ENCODE assay signal across 8 mouse cellular contexts in genomic region chr5:106695681-106696395, GRCm38 (mm10). TPM values are rescaled to one million over a fixed set of nuclear protein-coding genes. Genes with fewer than 3 reads are reported as not detected.
DNase-seq lines count a peak whose midpoint lies in the region; ATAC-seq lines count a peak whose summit lies in the region.

No protein-coding gene starts in this region.

- peak; percentile 89 for ATAC-seq in intestine, embryonic 16.5 days
- ATAC-seq in liver, embryonic 13.5 days (ENCODE audit: low read depth): peak; percentile 73

- H3K4me1 ChIP-seq in intestine, embryonic 16.5 days (ENCODE audit: control insufficient read depth, insufficient read depth, low read length): peaks cover 7% of the 10 kb centered on the region
- peaks cover 45% of the 10 kb centered on the region for H3K4me1 ChIP-seq in liver, embryonic 13.5 days (replicated peaks)

- H3K27ac ChIP-seq in intestine, embryonic 16.5 days (ENCODE audit: low read length): peak overlapping the region; percentile 99
- peak overlapping the region; percentile 95 for H3K27ac ChIP-seq in liver, embryonic 13.5 days

- peak overlapping the region; percentile 88 for H3K4me3 ChIP-seq in intestine, embryonic 16.5 days (ENCODE audit: low read length)
- peak overlapping the region; percentile 93 for H3K4me3 ChIP-seq in liver, embryonic 13.5 days (replicated peaks)

- H3K36me3 ChIP-seq in intestine, embryonic 16.5 days (ENCODE audit: control insufficient read depth, insufficient read depth, low read length): 0 out of 2 replicates have a peak, but pooled peaks cover 3% of the 10 kb centered on the region
- H3K36me3 ChIP-seq in liver, embryonic 13.5 days: peaks cover 13% of the 10 kb centered on the region; the same call in 1 of the 2 replicates

- H3K4me2 ChIP-seq in intestine, embryonic 16.5 days (ENCODE audit: low read depth, low read length): peak overlapping the region; percentile 83
- peak overlapping the region; percentile 79 for H3K4me2 ChIP-seq in liver, embryonic 13.5 days

- H3K9ac ChIP-seq in intestine, embryonic 16.5 days (ENCODE audit: low read depth, low read length): peak overlapping the region; percentile 99
- H3K9ac ChIP-seq in liver, embryonic 13.5 days: peak overlapping the region; percentile 97

- H3K9me3 ChIP-seq in intestine, embryonic 16.5 days (ENCODE audit: control insufficient read depth, low read length): no peaks in the 10 kb centered on the region
- no peaks in the 10 kb centered on the region for H3K9me3 ChIP-seq in liver, embryonic 13.5 days (replicated peaks)

- WGBS in intestine, embryonic 16.5 days: 2% methylated on average over 62 of the region's 63 CpGs
- WGBS in liver, embryonic 13.5 days (ENCODE audit: insufficient replicate concordance): under 1% methylated on average over 49 of the region's 63 CpGs

- H3K27me3 ChIP-seq in intestine, embryonic 16.5 days (replicated peaks; ENCODE audit: control insufficient read depth, insufficient read depth, low read length): no peaks in the 10 kb centered on the region
- H3K27me3 ChIP-seq in liver, embryonic 13.5 days: no peaks in the 10 kb centered on the region

- DNase-seq in layer of hippocampus, adult 11-12 months (ENCODE audit: low spot score): peak; percentile 67
- no peak for DNase-seq in layer of hippocampus, adult 9-10 months (ENCODE audit: low spot score)
- DNase-seq in cerebellum, postnatal 4 days (ENCODE audit: low spot score in 2 of 2): peak; percentile 52 to 73
- peak; percentile 70 for DNase-seq in gastrocnemius, postnatal 25 days
- DNase-seq in liver, embryonic 13.5 days: peak; percentile 52
- DNase-seq in natural killer cell, adult 2 months (ENCODE audit: low spot score in 2 of 2): peak; percentile 51 to 62
- DNase-seq in testis, postnatal 10 days (ENCODE audit: low spot score): peak; percentile 83

RNA-seq across cellular contexts. Expression of gene Zfp644, which starts 1.2 kb away (rescaled TPM):
- 10 to 100 TPM; 41.3 to 43.0 TPM for total RNA-seq in gastrocnemius, postnatal 25 days (2021)
- 35.8 and 36.3 TPM in 2 replicates for polyA plus RNA-seq in intestine, embryonic 16.5 days (2015; fragmentation: Nextera tagmentation; extraction: Ambion mirVana)
- 18.4 and 24.6 TPM in 2 replicates for polyA plus RNA-seq in liver, embryonic 13.5 days (2015; fragmentation: Nextera tagmentation; extraction: Ambion mirVana)
